Mouse (Mus musculus) Patski (cell line): Measurements from ENCODE around the gene Stap2. TPM values are rescaled to one million over a fixed set of nuclear protein-coding genes. Genes with fewer than 3 reads are reported as not detected.
A peak's percentile ranks its signal among the peaks of the same experiment; 100 is the strongest.

Experiments used
- ATAC-seq: fragments of 100-300 bp; one replicate; pipeline ENCODE4 v1.8.0; 2021
- CTCF ChIA-PET: fragments of 350-600 bp; sonication (Branson Sonifier 250); formaldehyde crosslinking; loops from one replicate; lab custom pipeline; 2022; ENCODE audit warnings: inconsistent platforms; lab: Charles Lee
- POLR2A ChIA-PET: fragments of 350-600 bp; sonication (Branson Sonifier 250); formaldehyde crosslinking; loops from one replicate; lab custom pipeline; 2022; ENCODE audit warnings: antibody characterized with exemption, inconsistent platforms; lab: Charles Lee
- DNase-seq: peaks from one replicate; pipeline ENCODE4 v3.0.0-alpha.2; 2011; ENCODE audit warnings: low read depth, low spot score
- H3K27me3 ChIP-seq: fragments of 371-371 bp; one replicate; pipeline ENCODE4 v1.5.1; 2021
- CTCF ChIP-seq: fragments of 100-300 bp; IDR thresholded peaks from one replicate; pipeline ENCODE4 v1.5.1; 2021
- in situ Hi-C: fragments of 300-500 bp; cut with MboI; formaldehyde crosslinking; loops from 3 replicates; pipeline ENCODE4 v1.11.1; 2018; ENCODE audit warnings: low pct_unique_long_range_greater_than_20kb, mixed read lengths
- polyA plus RNA-seq: library from polyadenylated mRNA; unstranded; gene quantifications from one replicate; pipeline ENCODE4 v1.2.3, GENCODE M21; 2021

Stap2 gene
- polyA plus RNA-seq, 1 experiment from 2014 or later, result 14.2 TPM

- in situ Hi-C loops, result no loop called here
- H3K27me3 ChIP-seq, result no peaks in the 10 kb centered on the region
- ChIA-PET CTCF (interaction anchor here (1.1 to 3.7 kb wide), 3 partner anchors 9 to 16 kb away, joined by 3 to 23 read pairs (median 7); partner anchors contain the start of gene Sh3gl1), POLR2A (interaction anchor here (1.3 kb wide), 1 partner anchor 9 kb away, joined by 3 read pairs; the partner anchor contains the start of gene Sh3gl1)
- ATAC-seq, result no peak
- DNase-seq, result no peak
- TF ChIP-seq CTCF, result no peak
Observed at GRCm38 (mm10) chr17:56026881-56027280, 21.5 kb upstream of the Stap2 start.

GRCm38 (mm10) chr17:56026303-56026702 is 20.9 kb upstream of the Stap2 start:
- CTCF ChIA-PET, result interaction anchor here (3.7 kb wide), 1 partner anchor 10 kb away, joined by 23 read pairs; the partner anchor contains the start of gene Sh3gl1
- POLR2A ChIA-PET, result no interaction called here
- in situ Hi-C loops, result no loop called here

GRCm38 (mm10) chr17:56024931-56025330 is 19.5 kb upstream of the Stap2 start:
- ChIA-PET POLR2A (no interaction called here), CTCF (interaction anchor here (1.3 to 3.7 kb wide), 2 partner anchors 12 to 16 kb away, joined by 3 to 23 read pairs; partner anchors contain the start of gene Sh3gl1)
- no peak for DNase-seq
- no peak for ATAC-seq
- no peak for TF ChIP-seq CTCF
- H3K27me3 ChIP-seq, result no peaks in the 10 kb centered on the region
- in situ Hi-C loops, result loop anchor here (25.0 kb wide), 1 partner anchor 313 kb away; the partner anchor contains the start of gene Pot1b

More at GRCm38 (mm10) chr17:56026303-56026702, 20.9 kb upstream of the Stap2 start:
- TF ChIP-seq CTCF, result no peak
- no peaks in the 10 kb centered on the region for H3K27me3 ChIP-seq
- DNase-seq, result no peak
- peak; percentile 89 for ATAC-seq

- ChIA-PET CTCF (interaction anchor here (1.3 kb wide), 1 partner anchor 15 kb away, joined by 3 read pairs; no protein-coding TSS in a partner anchor), POLR2A (no interaction called here)
- ATAC-seq, result no peak
- in situ Hi-C loops, result loop anchor here (25.0 kb wide), 1 partner anchor 312 kb away; the partner anchor contains the start of gene Pot1b
- TF ChIP-seq CTCF, result no peak
- no peaks in the 10 kb centered on the region for H3K27me3 ChIP-seq
- no peak for DNase-seq
Observed at GRCm38 (mm10) chr17:56024476-56024875, 19.1 kb upstream of the Stap2 start.

GRCm38 (mm10) chr17:56023386-56023785 is 18.0 kb upstream of the Stap2 start:
- no peaks in the 10 kb centered on the region for H3K27me3 ChIP-seq
- ATAC-seq (no peak), DNase-seq (no peak)
- ChIA-PET POLR2A (interaction anchor here (0.6 kb wide), 2 partner anchors 136 to 362 kb away, joined by 3 to 5 read pairs; no protein-coding TSS in a partner anchor), CTCF (interaction anchor here (1.1 kb wide), 1 partner anchor 10 kb away, joined by 4 read pairs; no protein-coding TSS in a partner anchor)
- in situ Hi-C loops, result loop anchor here (25.0 kb wide), 1 partner anchor 311 kb away; the partner anchor contains the start of gene Pot1b
- no peak for TF ChIP-seq CTCF

- ChIA-PET POLR2A (no interaction called here), CTCF (interaction anchor here (0.7 to 1.1 kb wide), 2 partner anchors 10 to 13 kb away, joined by 3 to 4 read pairs; partner anchors contain the start of gene Sh3gl1)
- TF ChIP-seq CTCF, result no peak
- in situ Hi-C loops, result loop anchor here (25.0 kb wide), 1 partner anchor 311 kb away; the partner anchor contains the start of gene Pot1b
- DNase-seq (no peak), ATAC-seq (no peak)
- no peaks in the 10 kb centered on the region for H3K27me3 ChIP-seq
Observed at GRCm38 (mm10) chr17:56022989-56023290, 17.6 kb upstream of the Stap2 start.

GRCm38 (mm10) chr17:56022131-56022988 is 17.0 kb upstream of the Stap2 start:
- in situ Hi-C loops, result loop anchor here (25.0 kb wide), 1 partner anchor 310 kb away; the partner anchor contains the start of gene Pot1b
- DNase-seq (no peak), ATAC-seq (no peak)
- TF ChIP-seq CTCF, result no peak
- no peaks in the 10 kb centered on the region for H3K27me3 ChIP-seq
- POLR2A ChIA-PET, result interaction anchor here (1.2 to 1.4 kb wide), 2 partner anchors 8 to 10 kb away, joined by 3 to 4 read pairs; no protein-coding TSS in a partner anchor
- CTCF ChIA-PET, result interaction anchor here (0.6 to 8.8 kb wide), 7 partner anchors 8 to 14 kb away, joined by 3 to 72 read pairs (median 3); partner anchors contain the start of gene Sh3gl1

GRCm38 (mm10) chr17:56021161-56021910 is 16.0 kb upstream of the Stap2 start:
- TF ChIP-seq CTCF, result no peak
- DNase-seq (no peak), ATAC-seq (no peak)
- in situ Hi-C loops, result loop anchor here (25.0 kb wide), 1 partner anchor 309 kb away; the partner anchor contains the start of gene Pot1b
- ChIA-PET POLR2A (interaction anchor here (0.7 to 1.4 kb wide), 4 partner anchors 9 to 15 kb away, joined by 3 to 4 read pairs (median 3); partner anchors contain the start of gene Sh3gl1), CTCF (interaction anchor here (1.0 to 8.8 kb wide), 5 partner anchors 9 to 16 kb away, joined by 3 to 72 read pairs (median 8); partner anchors contain the start of gene Sh3gl1)
- H3K27me3 ChIP-seq, result no peaks in the 10 kb centered on the region

GRCm38 (mm10) chr17:56020400-56021084 is 15.2 kb upstream of the Stap2 start:
- DNase-seq (no peak), ATAC-seq (no peak)
- POLR2A ChIA-PET, result interaction anchor here (0.7 to 1.4 kb wide), 4 partner anchors 9 to 16 kb away, joined by 3 to 4 read pairs (median 3); partner anchors contain the start of gene Sh3gl1
- CTCF ChIA-PET, result interaction anchor here (1.2 to 8.8 kb wide), 4 partner anchors 10 to 16 kb away, joined by 3 to 72 read pairs (median 9); partner anchors contain the start of gene Sh3gl1
- H3K27me3 ChIP-seq, result no peaks in the 10 kb centered on the region
- TF ChIP-seq CTCF, result no peak
- in situ Hi-C loops, result loop anchor here (25.0 kb wide), 1 partner anchor 308 kb away; the partner anchor contains the start of gene Pot1b
